Mouse (Mus musculus): ENCODE data around the gene Ankra2.

The Ankra2 gene

GRCm38 (mm10) chr13:98297883-98298482 is 35.1 kb downstream of the Ankra2 start:
- DNase-seq = no peak

GRCm38 (mm10) chr13:98298833-98299758 is 36.2 kb downstream of the Ankra2 start:
- DNase-seq = peak; percentile 53 to 80

GRCm38 (mm10) chr13:98305257-98305656 is 42.4 kb downstream of the Ankra2 start:
- no peak for DNase-seq

GRCm38 (mm10) chr13:98306393-98306792 is 43.5 kb downstream of the Ankra2 start:
- no peak for DNase-seq

GRCm38 (mm10) chr13:98306852-98307475 is 44.1 kb downstream of the Ankra2 start:
- DNase-seq = no peak

- no peak for DNase-seq
Measured at GRCm38 (mm10) chr13:98308004-98308403, 45.1 kb downstream of the Ankra2 start.

GRCm38 (mm10) chr13:98308724-98309123 is 45.9 kb downstream of the Ankra2 start:
- DNase-seq = no peak

- no peak for DNase-seq
Measured at GRCm38 (mm10) chr13:98311597-98311996, 48.7 kb downstream of the Ankra2 start.

- DNase-seq = no peak
Measured at GRCm38 (mm10) chr13:98313631-98314030, 50.8 kb downstream of the Ankra2 start.

GRCm38 (mm10) chr13:98315124-98315523 is 52.2 kb downstream of the Ankra2 start:
- DNase-seq = no peak

GRCm38 (mm10) chr13:98316140-98316479 is 53.2 kb downstream of the Ankra2 start:
- no peak for DNase-seq

- peak; percentile 95 to 98 for DNase-seq
Measured at GRCm38 (mm10) chr13:98316480-98317245, 53.8 kb downstream of the Ankra2 start, which contains the start of gene Btf3. Btf3 (minus strand) TSS chr13:98317006.

GRCm38 (mm10) chr13:98317246-98317677 is 54.4 kb downstream of the Ankra2 start:
- DNase-seq = no peak

GRCm38 (mm10) chr13:98317911-98318310 is 55.0 kb downstream of the Ankra2 start:
- no peak for DNase-seq
